Mouse (Mus musculus) thymus, postnatal 4 days (tissue): Measurements from ENCODE around the gene 9430015G10Rik.
A peak's percentile ranks its signal among the peaks of the same experiment; 100 is the strongest.
"Not testable (repeated sequence)": the region's sequence is repeated elsewhere in the genome, so short reads cannot be mapped to it uniquely, and the experiment has no call there.

Source experiments
- DNase-seq: peaks from one replicate; pipeline ENCODE4 v3.0.0; 2021

The 9430015G10Rik gene

GRCm38 (mm10) chr4:156099427-156099826 lies 10.4 kb upstream of the 9430015G10Rik start:
- DNase-seq = no peak

- no peak for DNase-seq
Measured at GRCm38 (mm10) chr4:156100501-156100900, 9.3 kb upstream of the 9430015G10Rik start.

- DNase-seq = no peak
Measured at GRCm38 (mm10) chr4:156101481-156101903, 8.3 kb upstream of the 9430015G10Rik start.

GRCm38 (mm10) chr4:156103342-156103741 lies 6.4 kb upstream of the 9430015G10Rik start:
- DNase-seq = no peak

- peak; percentile 43 for DNase-seq
Measured at GRCm38 (mm10) chr4:156108606-156109546, 906 bp upstream of the 9430015G10Rik start.

- no peak for DNase-seq
Measured at GRCm38 (mm10) chr4:156124077-156124476, 14.3 kb downstream of the 9430015G10Rik start.

- DNase-seq = no peak
Measured at GRCm38 (mm10) chr4:156125393-156125792, 15.6 kb downstream of the 9430015G10Rik start.

- no peak for DNase-seq
Measured at GRCm38 (mm10) chr4:156126841-156127240, 17.1 kb downstream of the 9430015G10Rik start.

GRCm38 (mm10) chr4:156128746-156129145 lies 19.0 kb downstream of the 9430015G10Rik start:
- no peak for DNase-seq

- DNase-seq = no peak
Measured at GRCm38 (mm10) chr4:156130436-156130835, 20.7 kb downstream of the 9430015G10Rik start, which contains the start of gene Rnf223. Rnf223 (plus strand) TSS chr4:156130513.

- no peak for DNase-seq
Measured at GRCm38 (mm10) chr4:156130940-156131339, 21.2 kb downstream of the 9430015G10Rik start.

- DNase-seq = no peak
Measured at GRCm38 (mm10) chr4:156133334-156133733, 23.6 kb downstream of the 9430015G10Rik start.

- no peak for DNase-seq
Measured at GRCm38 (mm10) chr4:156133943-156134605, 24.3 kb downstream of the 9430015G10Rik start.

- DNase-seq = no peak
Measured at GRCm38 (mm10) chr4:156135112-156135511, 25.3 kb downstream of the 9430015G10Rik start.

- no peak for DNase-seq
Measured at GRCm38 (mm10) chr4:156135801-156136200, 26.0 kb downstream of the 9430015G10Rik start.

- no peak for DNase-seq
Measured at GRCm38 (mm10) chr4:156136285-156137100, 26.7 kb downstream of the 9430015G10Rik start.

- not testable (repeated sequence) for DNase-seq
Measured at GRCm38 (mm10) chr4:156150887-156151286, 41.1 kb downstream of the 9430015G10Rik start.

GRCm38 (mm10) chr4:156154771-156155170 lies 45.0 kb downstream of the 9430015G10Rik start:
- no peak for DNase-seq

GRCm38 (mm10) chr4:156166477-156166876 lies 56.7 kb downstream of the 9430015G10Rik start:
- DNase-seq = peak; percentile 48

- DNase-seq = no peak
Measured at GRCm38 (mm10) chr4:156168611-156169010, 58.8 kb downstream of the 9430015G10Rik start.

GRCm38 (mm10) chr4:156169129-156169528 lies 59.3 kb downstream of the 9430015G10Rik start:
- no peak for DNase-seq

- DNase-seq = no peak
Measured at GRCm38 (mm10) chr4:156171828-156172227, 62.0 kb downstream of the 9430015G10Rik start.
